ENCODE assay signal across 23 mouse cellular contexts in genomic region chr8:87372061-87372460, GRCm38 (mm10).
"Had no signal": no experiment of that assay in that cellular context is flagged by ENCODE, and none has a peak within 500 bp of the region (broad histone marks: within the 10 kb centered on the region; RNA-seq: fewer than 3 reads in every experiment).

No protein-coding gene starts in this region.

- H3K9ac ChIP-seq: limb, embryonic 13.5 days; liver, embryonic 13.5 days; lung, embryonic 14.5 days; midbrain, embryonic 13.5 days; neural tube, embryonic 13.5 days had no signal

- H3K4me1 ChIP-seq: liver, embryonic 13.5 days; midbrain, embryonic 10.5 days had no signal

- ATAC-seq: lung, postnatal 0 days; midbrain, embryonic 13.5 days; midbrain, embryonic 16.5 days had no signal

- H3K27ac ChIP-seq: kidney, postnatal 0 days; layer of hippocampus, adult 2 months; left cerebral cortex, adult 2 months; limb, embryonic 13.5 days; liver, embryonic 13.5 days; macrophage; midbrain, embryonic 10.5 days; midbrain, embryonic 13.5 days; neural tube, embryonic 13.5 days; stomach, postnatal 0 days had no signal

- DNase-seq: kidney, adult 18-20 months; kidney, adult 9 months; kidney, postnatal 25 days; layer of hippocampus, postnatal 36 days; liver, embryonic 13.5 days; lung, embryonic 14.5 days; retina, postnatal 1 day; right cerebral cortex, postnatal 25 days; thymus, adult 2 months; thymus, postnatal 14 days; thymus, postnatal 4 days had no signal

- H3K4me3 ChIP-seq: layer of hippocampus, adult 2 months; left cerebral cortex, adult 2 months; limb, embryonic 13.5 days; liver, embryonic 13.5 days; midbrain, embryonic 10.5 days; midbrain, embryonic 13.5 days; myocyte; neural tube, embryonic 13.5 days had no signal

- H3K27me3 ChIP-seq: liver, embryonic 13.5 days; midbrain, embryonic 13.5 days; neural tube, embryonic 13.5 days had no signal

- H3K36me3 ChIP-seq: limb, embryonic 13.5 days; liver, embryonic 13.5 days; midbrain, embryonic 10.5 days; midbrain, embryonic 13.5 days; neural tube, embryonic 13.5 days had no signal

- H3K4me2 ChIP-seq: limb, embryonic 13.5 days; liver, embryonic 13.5 days; lung, embryonic 14.5 days; midbrain, embryonic 13.5 days; neural tube, embryonic 13.5 days had no signal

- H3K9me3 ChIP-seq: limb, embryonic 13.5 days; liver, embryonic 13.5 days; midbrain, embryonic 10.5 days; midbrain, embryonic 13.5 days; neural tube, embryonic 13.5 days had no signal
